Mouse (Mus musculus): ENCODE measurements around the gene Eefsec.

Eefsec gene

GRCm38 (mm10) chr6:88254082-88254481 is 192.3 kb downstream of the Eefsec start:
- no peak for DNase-seq

- no peak for DNase-seq
These were observed 194.4 kb downstream of the Eefsec start for GRCm38 (mm10) chr6:88251798-88252478.

DNA sequence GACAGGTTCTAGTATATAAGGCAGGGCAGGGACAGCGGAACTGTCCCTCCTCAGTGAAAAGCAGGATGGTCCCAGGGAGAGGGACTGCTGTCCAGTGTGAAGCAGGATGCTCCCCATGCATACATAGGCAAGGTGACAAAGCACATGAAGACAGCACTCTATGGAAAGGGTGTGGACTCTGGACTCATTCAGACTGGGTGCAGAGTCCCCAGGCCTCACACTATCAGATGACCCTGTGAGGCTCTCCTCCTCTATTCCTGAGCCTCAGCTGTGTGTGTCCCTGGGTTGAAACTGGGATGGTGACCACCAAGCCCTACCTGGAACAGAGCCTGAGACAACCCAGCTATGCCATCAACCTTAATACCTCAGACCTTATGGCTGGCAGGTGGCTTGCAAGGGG is 194.9 kb downstream of the Eefsec start:
- no peak for DNase-seq

- DNase-seq: peak in 1 of 2 experiments; percentile 21
These were observed 197.1 kb downstream of the Eefsec start for GRCm38 (mm10) chr6:88249231-88249630.

GRCm38 (mm10) chr6:88242604-88243003 is 203.7 kb downstream of the Eefsec start:
- peak; percentile 74 to 80 for DNase-seq

DNA sequence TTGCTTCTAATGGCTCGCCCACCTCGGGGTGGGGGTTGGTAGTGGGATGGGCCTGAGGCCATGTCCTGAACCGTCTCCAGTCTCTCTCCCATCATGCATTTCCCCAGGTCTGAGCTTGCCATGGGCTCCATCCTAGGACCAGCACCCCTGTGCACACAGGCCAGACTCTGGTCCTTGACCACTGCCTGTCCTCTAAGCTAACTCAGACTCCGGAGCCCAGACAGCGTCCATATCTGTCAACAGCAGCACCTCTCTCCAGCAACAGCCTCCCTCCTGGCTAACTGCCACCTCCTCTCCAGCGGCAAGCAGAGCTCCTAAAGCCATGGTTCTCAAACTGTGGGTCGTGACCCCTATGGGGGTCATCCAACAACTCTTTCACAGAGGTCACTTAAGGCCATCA is 209.8 kb downstream of the Eefsec start:
- DNase-seq: no peak

DNA sequence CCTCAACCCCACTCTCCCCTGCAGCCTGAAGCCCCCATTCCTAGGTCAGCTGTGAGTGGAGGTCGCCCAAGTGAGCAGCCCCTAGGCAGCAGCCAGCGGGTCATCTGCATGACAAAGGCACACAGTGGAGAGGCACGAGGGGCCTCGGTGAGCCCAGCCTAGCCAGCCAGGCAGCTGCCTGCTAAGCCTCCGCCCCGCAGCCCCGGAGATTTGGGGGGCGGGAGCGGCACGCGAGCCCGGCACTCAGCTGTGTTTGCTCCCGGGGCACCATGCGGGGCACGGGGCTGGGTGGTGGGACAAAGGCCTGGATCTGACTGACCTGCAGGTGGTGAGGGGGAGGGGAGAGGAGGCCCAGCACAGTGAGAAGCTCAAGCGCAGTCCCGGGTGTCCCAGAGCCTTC is 210.4 kb downstream of the Eefsec start:
- DNase-seq: no peak

- no peak for DNase-seq
These were observed 210.9 kb downstream of the Eefsec start for GRCm38 (mm10) chr6:88235461-88235860.

DNA sequence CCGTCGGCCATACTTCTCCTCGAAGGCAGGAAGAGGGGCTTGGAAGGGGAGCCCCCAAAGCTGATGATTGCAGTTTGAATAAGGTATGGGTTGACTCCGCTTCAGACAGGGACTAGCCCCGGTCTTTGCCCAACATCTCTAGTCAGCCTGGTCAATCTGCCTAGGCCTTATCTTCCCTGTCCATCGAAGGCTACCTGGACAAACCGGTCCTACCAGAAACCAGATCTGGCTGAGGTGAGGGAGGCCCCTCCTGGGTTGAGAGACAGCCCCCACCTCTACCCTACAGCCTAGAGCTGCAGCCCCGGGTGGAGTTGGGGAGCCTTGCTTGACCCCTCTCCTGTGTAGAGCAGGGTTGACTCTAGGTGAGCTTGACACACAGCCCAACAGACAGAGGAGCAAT is 212.3 kb downstream of the Eefsec start:
- peak; percentile 40 to 71 for DNase-seq

GRCm38 (mm10) chr6:88232221-88232620 is 214.1 kb downstream of the Eefsec start:
- DNase-seq: no peak

- no peak for DNase-seq
These were observed 214.5 kb downstream of the Eefsec start for GRCm38 (mm10) chr6:88231821-88232220.

DNA sequence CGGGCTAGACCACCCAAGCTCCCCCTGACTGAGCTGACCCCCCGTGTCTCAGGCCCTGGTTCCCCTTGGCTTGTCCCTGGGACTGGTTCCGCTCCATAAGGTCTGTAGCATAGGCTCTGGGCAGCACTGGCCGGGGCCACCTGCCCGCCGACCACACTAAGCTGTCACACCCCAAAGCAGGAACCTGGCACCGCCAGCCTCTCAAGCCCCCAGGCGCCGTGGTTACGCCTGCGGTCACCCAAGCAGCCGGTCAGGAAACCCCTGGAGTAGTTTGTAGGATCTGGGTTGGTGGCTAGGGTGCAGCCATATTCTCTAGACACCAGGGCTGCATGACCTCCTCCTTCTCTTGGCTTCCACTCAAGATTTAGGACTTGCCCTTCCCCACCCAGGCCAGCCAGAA is 217.1 kb downstream of the Eefsec start:
- no peak for DNase-seq

DNA sequence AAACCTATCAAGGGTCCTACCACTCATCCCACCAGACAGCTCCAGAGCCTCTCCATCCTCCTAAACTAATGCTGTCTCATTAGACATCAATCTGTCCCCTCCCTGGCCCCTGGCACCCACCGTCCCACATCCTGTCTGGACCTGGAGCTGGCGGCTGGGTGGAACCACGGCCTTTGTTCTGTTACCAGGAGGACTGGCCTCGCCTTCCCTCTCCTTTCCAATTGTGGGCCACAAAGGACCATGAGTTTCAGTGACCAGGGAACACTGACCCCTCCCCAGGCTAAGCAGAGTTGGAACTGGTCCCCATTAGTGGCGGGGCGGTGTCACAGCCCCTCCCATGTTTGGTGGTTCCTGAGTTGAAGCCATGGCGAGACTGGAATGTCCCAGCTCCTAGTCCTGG is 218.8 kb downstream of the Eefsec start:
- no peak for DNase-seq

DNA sequence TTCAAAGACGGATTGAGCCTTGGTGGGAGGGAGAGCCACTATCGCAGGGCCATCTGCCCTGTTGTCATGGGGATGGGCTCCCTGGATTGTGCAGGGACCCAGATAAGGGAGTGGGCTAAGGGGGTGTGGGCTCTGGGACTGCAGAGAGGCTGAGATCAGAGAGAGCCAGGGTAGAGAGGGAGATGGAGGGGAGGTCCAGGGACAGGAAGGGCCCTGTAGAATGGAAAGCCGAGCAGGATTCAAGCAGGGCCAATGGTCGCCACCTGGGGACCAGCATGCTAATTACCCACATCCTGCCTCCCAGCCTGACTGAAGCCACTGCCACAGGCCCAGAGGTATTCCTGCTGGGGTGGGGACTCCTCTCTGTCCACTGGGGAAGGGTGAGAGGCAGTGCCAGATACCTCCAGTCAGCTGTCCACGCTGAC is 219.8 kb downstream of the Eefsec start:
- DNase-seq: no peak

DNA sequence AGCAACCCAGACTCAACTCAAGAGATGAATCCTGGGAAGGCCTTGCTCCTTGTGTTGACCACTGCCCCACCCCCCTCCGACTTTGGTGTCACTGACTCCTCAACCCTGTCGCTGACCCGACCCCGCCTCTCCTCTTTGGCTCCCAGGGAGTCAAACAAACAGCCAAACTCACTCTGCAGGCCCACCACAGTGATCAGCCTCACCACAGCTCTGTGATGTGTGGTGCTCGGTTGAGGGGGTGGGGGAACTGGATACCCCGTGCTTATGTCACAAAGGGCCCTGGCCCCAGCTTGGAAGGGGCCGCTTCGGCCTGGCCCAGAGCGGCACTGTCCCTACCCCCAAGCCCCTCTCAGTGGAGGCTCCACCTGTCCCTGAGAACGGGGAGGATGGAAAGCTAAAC is 224.4 kb downstream of the Eefsec start, which contains the start of gene Dnajb8:
Dnajb8 (plus strand) TSS at position 301 of the 400 bp plus-strand sequence.
- no peak for DNase-seq

- DNase-seq: no peak
These were observed 227.2 kb downstream of the Eefsec start for GRCm38 (mm10) chr6:88219094-88219493.

DNA sequence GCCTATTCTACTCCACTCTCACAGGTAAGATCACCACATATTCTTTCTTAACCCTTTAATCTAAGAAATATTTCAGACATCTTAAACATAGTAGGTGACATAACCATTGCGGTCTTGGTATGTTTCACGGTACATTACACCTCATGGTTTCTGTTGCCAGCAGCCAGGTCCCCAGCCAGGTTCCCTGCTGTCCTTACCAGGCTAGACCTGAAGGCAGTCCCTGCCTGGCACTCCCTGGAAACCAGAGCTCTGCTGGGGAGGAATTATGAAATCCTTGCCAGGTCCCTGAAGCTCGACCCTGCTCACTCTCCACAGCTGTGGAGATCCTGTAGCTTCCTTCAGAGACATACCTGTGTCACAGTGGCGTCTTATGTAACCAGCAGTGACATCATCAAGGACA is 230.1 kb downstream of the Eefsec start:
- no peak for DNase-seq

DNA sequence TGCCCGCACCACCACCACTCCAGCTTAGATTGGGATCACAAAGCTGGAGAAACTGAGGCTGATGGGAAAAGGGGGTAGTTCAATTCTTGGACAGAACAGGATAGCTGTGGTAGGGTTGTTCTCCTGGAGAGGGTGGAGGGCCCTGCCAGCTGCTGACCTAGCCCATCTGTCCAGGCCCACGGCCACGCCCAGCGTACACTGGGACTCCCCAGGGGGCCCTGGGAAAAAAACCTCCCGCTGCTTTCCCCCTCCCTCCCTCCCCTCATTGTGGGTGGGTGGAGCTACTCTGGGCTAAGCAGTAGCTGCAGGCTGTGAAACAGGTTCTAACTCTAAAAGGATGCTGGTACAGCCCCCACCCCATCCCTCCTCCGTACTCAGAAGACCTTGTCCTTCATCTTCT is 230.5 kb downstream of the Eefsec start:
- DNase-seq: no peak

DNA sequence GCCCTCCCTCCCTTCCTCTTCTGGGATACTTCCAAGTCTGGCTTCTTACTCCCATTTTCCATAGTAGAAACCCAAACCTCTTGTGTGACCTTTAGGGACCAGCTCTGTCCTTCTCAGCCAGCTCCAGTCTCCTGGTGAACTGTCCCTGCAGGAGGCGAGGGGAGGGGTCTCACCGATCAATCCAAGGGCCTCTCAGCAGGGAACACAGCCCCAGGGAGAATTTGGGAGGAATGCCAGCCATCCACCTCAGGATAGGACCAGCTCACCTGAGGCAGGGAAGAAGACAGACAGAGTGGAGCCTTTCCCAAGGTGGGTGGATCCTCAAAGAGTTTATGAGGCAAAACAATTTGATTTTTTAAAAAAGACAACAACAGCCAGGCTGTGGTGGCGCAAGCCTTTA is 236.2 kb downstream of the Eefsec start:
- DNase-seq: no peak

DNA sequence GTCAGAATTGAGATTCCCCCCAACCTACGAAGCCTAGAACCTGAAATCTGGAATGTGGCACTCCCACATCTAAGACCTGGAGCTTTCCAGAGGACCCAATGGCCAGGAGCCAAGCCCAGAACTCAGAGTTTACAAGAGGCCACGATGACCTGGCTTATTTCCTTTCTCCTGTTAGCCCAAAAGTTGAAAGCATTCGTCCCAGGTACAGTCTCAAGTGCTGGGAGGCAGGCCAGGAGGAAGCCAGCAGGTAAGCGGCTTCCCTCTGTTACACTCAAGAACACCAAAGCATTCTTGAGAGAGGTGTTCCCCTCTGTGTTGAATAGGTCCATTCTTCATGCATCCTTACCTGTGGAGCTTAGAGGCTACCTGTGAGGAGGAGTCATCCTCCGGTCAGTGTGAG is 236.9 kb downstream of the Eefsec start:
- no peak for DNase-seq

DNA sequence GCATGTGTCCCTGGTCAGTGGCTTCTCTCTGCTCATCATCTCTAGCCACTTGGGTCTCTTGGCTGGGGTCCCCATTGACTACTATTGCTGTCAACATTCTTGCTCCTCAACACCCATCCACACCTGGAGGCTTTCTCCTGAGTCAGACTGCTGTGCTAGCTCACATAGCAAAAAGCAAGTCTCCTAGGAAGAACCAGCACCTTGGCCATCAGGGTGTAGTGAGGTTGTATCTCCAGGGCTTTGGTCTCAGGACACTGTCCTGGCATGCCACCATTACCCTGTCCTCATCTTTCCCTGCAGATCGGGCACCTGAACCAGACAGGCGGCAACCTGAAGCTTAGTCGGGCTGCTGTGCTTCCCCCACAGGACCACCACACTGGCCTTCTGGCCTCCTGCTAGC is 238.0 kb downstream of the Eefsec start:
- DNase-seq: no peak

DNA sequence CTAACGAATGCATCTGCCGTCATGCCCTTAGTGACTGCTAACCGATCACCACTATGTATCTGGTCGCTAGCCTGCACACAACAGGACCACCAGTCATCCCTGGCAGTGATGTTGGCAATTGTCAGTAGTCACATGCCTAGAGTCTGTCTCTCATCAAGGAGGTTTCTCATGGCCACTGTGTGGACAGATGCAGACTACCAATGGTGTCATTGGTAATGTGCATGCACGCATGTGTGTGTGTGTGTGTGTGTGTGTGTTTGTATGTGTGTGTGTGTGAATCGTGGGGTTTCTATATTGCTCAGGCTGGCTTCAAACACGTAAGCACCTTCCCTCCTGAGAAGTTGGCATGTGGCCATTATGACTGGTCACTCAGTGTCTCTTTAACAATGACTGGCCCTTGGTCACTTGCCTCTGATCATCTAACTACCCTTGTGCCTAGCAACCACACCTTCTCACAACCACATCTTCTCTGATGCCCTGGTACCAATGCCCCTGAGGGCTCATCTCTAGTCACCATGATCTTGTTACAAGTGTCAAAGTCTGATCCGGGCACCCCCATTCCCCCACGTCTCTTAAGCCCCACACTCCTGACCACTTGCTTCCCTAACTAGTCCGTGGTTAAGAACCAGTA is 238.8 kb downstream of the Eefsec start:
- no peak for DNase-seq

All from kidney, postnatal 25 days (tissue).